Mouse (Mus musculus): ENCODE results near the gene Ldlrad3. TPM values are rescaled to one million over a fixed set of nuclear protein-coding genes. Genes with fewer than 3 reads are reported as not detected.

Ldlrad3 gene
- total RNA-seq, 2 experiments from 2014 or later, result 4.5 to 5.9 TPM

DNA sequence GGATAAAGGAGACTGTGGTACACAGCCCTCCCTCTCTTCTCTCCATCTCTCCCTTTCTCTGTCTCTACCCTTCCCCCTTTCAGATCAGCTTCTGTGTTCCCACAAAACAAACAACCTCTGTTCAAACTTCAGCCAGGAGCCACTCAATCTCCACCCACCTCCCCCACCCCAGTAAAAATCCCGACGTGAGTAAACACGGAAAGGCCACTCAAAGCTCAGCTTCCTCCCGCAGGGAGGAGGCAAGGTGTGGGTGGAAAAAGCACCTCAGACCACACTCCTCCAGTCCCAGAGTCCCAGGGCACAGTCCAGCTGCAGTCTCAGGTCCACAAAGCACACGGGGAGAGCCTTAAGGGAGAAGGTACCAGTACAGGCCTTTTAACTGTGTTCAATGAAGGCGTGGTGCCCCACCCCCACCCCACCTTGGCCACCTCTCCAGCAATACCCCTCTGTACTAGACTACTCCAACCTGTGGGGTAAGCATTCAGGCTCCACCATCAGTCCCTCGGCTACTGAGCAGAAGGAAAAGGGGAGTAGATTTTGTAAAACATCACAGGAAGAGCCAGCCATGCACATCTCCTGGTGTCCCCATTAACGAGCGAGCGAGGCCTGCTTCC is 53.1 kb downstream of the Ldlrad3 start:
- Histone ChIP-seq H3K4me3 (no peak overlapping the region; the same call in 1 of the 2 replicates), H3K27ac (peak overlapping the region; percentile 72)
- TF ChIP-seq CTCF (IDR thresholded peaks at IDR 0.05), result no peak
- no peak for DNase-seq
- intact Hi-C loops (cut with DNase I), result loop anchor here (2.0 kb wide), 1 partner anchor 52 kb away; no protein-coding TSS in a partner anchor

GRCm38 (mm10) chr2:102130198-102130845 is 55.9 kb downstream of the Ldlrad3 start:
- Histone ChIP-seq H3K27ac (peak overlapping the region; percentile 72), H3K4me3 (no peak overlapping the region)
- peak; percentile 85 for DNase-seq
- no peak for TF ChIP-seq CTCF (IDR thresholded peaks at IDR 0.05)
- intact Hi-C loops (cut with DNase I), result no loop called here

GRCm38 (mm10) chr2:102129235-102129634 is 57.0 kb downstream of the Ldlrad3 start:
- intact Hi-C loops (cut with DNase I), result no loop called here
- DNase-seq, result no peak

GRCm38 (mm10) chr2:102128500-102129030 is 57.6 kb downstream of the Ldlrad3 start:
- intact Hi-C loops (cut with DNase I), result no loop called here
- no peak for TF ChIP-seq CTCF (IDR thresholded peaks at IDR 0.05)
- no peak for DNase-seq
- Histone ChIP-seq H3K4me3 (no peak overlapping the region), H3K27ac (peak overlapping the region; percentile 72)

More at GRCm38 (mm10) chr2:102129235-102129634, 57.0 kb downstream of the Ldlrad3 start:
- no peak overlapping the region for H3K4me3 ChIP-seq
- H3K27ac ChIP-seq, result peak overlapping the region; percentile 72
- no peak for TF ChIP-seq CTCF (IDR thresholded peaks at IDR 0.05)

GRCm38 (mm10) chr2:102127791-102128387 is 58.3 kb downstream of the Ldlrad3 start:
- TF ChIP-seq CTCF (IDR thresholded peaks at IDR 0.05), result no peak
- Histone ChIP-seq H3K27ac (peak overlapping the region; percentile 62), H3K4me3 (no peak overlapping the region)
- peak; percentile 34 for DNase-seq
- intact Hi-C loops (cut with DNase I), result no loop called here

GRCm38 (mm10) chr2:102127221-102127620 is 59.0 kb downstream of the Ldlrad3 start:
- DNase-seq, result no peak

GRCm38 (mm10) chr2:102126076-102126475 is 60.1 kb downstream of the Ldlrad3 start:
- intact Hi-C loops (cut with DNase I), result no loop called here
- no peak for TF ChIP-seq CTCF (IDR thresholded peaks at IDR 0.05)
- no peak for DNase-seq

More at GRCm38 (mm10) chr2:102127221-102127620, 59.0 kb downstream of the Ldlrad3 start:
- intact Hi-C loops (cut with DNase I), result no loop called here
- Histone ChIP-seq H3K4me3 (no peak overlapping the region), H3K27ac (peak overlapping the region; percentile 62; the same call in 1 of the 2 replicates)
- TF ChIP-seq CTCF (IDR thresholded peaks at IDR 0.05), result no peak

DNA sequence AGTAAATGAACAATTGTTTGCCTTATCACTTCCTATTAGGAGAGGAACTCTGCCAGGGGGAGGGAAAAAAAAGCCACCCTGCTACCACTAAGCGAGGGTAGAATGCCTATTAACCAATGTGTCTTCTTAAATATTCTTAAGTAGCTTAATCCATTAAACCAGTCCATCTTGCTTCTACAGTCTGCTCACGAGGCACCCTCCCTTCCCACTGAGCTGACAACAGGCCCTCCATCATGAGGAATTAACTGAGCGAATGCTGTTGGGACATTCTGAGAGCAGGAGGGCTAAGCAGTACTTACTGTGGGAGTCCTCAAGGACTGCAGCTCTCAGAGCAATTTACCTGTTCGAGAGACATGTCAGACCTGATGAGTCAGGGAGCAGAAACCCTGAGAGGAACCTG is 61.1 kb downstream of the Ldlrad3 start:
- no peak overlapping the region for H3K4me3 ChIP-seq
- no peak for DNase-seq
- intact Hi-C loops (cut with DNase I), result no loop called here
- no peak for TF ChIP-seq CTCF (IDR thresholded peaks at IDR 0.05)
- H3K27ac ChIP-seq, result no peak overlapping the region

More at GRCm38 (mm10) chr2:102126076-102126475, 60.1 kb downstream of the Ldlrad3 start:
- Histone ChIP-seq H3K27ac (no peak overlapping the region), H3K4me3 (no peak overlapping the region)

- Histone ChIP-seq H3K4me3 (no peak overlapping the region), H3K27ac (no peak overlapping the region)
- DNase-seq, result no peak
- intact Hi-C loops (cut with DNase I), result no loop called here
- no peak for TF ChIP-seq CTCF (IDR thresholded peaks at IDR 0.05)
Observed at GRCm38 (mm10) chr2:102122146-102122515, 64.1 kb downstream of the Ldlrad3 start.

DNA sequence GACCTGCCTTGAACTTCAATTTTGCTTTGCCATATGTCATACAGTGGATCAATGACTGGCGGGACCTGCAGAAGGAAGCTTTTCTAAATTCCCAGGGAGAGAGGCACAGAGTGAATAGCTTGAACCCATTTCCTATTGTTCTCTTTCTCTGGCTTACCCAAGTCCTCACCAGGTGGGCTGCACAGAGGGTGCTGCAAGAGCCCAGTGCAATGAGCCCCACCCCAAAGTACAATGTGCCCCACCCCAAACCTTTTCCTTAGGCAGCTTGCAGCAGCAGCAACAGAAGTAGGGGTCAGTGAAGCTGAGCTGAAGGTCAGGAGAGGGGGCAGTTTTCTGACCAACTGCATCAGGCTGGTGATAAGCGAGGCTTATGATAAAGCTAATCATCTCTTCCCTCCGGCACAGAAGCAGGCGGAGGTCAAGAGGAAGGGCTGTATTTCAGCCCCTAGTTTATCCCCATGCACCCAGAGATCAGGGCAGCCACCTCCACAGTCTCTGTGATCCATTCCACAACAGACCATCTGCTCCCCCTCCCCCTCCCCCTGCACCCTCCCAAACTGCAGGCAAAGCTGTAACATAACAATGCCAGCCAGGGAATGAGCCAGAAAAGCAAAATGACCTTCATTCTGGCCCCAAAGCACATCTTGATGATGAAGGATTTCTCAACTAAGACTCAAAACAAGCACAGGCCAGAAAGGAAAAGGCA is 64.6 kb downstream of the Ldlrad3 start:
- DNase-seq, result no peak
- intact Hi-C loops (cut with DNase I), result no loop called here
- no peak for TF ChIP-seq CTCF (IDR thresholded peaks at IDR 0.05)
- Histone ChIP-seq H3K27ac (no peak overlapping the region), H3K4me3 (no peak overlapping the region)

DNA sequence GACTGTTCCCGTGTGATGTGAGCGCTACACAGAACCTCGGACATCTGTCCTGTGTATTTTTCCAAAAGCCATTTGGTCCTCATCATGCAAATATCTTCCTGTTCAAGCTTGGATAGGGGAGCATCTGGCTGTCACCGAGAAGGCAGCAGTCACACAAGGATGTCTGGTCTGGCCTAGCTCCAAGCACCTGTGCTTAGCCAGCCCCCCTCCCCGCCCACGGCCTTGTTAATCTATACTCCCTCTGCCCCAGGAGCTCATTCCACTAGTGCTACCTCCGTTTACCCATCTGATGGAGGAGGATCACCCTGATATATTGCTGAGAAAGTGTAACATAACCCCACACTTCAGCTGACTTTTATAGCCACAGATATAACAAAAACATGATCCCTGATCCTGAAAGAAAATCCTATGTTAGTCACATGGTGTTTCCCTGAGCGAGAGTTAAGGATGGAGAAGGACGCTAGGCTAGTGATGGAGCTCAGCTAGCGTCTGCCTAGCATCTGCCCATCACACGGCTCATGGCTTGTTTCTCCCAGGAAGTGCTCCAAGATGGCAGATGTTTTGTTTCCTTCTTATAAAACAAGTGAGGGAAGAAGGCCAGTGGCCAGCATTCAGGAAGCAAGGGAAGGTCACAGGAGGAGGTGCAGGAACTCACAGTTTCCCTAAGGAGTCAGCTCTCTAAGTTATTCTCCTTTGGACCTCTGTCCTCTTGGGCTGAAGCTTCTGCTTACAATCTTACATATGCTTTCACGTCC is 66.3 kb downstream of the Ldlrad3 start:
- TF ChIP-seq CTCF (IDR thresholded peaks at IDR 0.05), result no peak
- peak overlapping the region; percentile 61; the same call in 1 of the 2 replicates for H3K4me3 ChIP-seq
- DNase-seq, result peak; percentile 42
- intact Hi-C loops (cut with DNase I), result no loop called here
- H3K27ac ChIP-seq, result peak overlapping the region; percentile 70

GRCm38 (mm10) chr2:102118988-102119460 is 67.2 kb downstream of the Ldlrad3 start:
- peak; percentile 68 for DNase-seq
- intact Hi-C loops (cut with DNase I), result no loop called here
- Histone ChIP-seq H3K27ac (peak overlapping the region; percentile 70), H3K4me3 (peak overlapping the region; percentile 61)
- no peak for TF ChIP-seq CTCF (IDR thresholded peaks at IDR 0.05)

All from gastrocnemius, adult 2 months (tissue).